Mouse (Mus musculus) kidney, postnatal 14 days (tissue): Measurements from ENCODE around the gene Fads1.
A peak's percentile ranks its signal among the peaks of the same experiment; 100 is the strongest.

Source experiments
- DNase-seq: peaks from one replicate; pipeline ENCODE4 v3.0.0; 2022; ENCODE audit warnings: mixed read lengths

The Fads1 gene

DNA sequence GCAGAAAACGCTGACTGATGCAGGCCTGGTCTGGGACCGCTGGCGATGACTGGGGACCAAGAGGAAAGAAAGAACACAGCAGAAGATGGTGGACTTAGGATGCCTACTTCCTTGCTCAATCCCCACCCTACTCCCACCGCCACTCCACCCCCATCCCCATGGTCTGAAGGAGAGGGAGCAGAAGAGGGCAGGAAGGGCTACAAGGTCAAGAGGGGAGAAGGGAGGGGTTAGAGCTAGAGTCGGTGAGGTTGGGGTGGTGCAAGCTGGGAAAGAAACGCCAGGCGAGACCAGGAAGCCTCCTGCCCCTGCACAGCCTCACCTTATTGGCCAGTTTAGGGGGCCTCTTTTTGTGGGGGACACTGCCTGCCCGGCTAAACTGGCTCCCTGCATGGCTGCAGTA is 33.4 kb downstream of the Fads1 start:
- no peak for DNase-seq

DNA sequence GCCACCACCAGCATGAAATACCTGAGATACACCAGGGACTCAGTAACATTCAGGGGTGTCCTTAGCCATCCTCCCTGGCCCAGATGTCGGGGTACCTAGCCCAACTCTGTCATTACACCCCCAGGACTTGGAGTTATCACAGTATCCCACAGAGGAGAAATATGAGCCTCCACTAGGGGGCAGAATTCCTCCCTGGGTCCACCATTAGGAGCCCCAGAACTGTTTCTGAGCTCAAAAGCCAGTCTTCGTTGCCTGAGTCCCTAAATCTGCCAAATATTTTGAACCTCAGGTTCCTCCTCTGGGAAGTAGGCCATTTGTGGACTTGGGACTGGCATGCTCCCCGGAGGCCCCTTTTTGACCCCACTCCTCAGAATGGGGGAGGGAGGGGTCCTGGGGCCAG is 36.4 kb downstream of the Fads1 start:
- peak; percentile 55 for DNase-seq

DNA sequence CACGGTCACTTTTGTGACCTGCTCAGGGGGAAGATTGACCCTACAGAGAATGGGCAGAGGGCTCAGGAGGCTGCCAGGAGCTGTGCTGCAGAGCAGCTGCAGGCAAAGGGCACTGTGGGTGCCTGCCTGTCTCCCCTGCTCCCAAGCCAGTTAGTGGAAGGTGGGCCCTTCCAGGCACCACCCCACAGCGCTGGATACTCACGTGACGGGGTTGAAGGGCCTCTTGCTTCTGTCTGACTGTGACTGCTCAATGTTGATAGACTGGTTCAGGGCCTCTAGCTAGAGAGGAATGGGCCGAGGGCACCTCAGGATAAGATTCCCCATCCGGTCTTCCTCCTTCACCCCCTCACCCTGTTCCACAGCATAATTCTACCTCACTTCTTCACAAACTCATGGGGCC is 36.9 kb downstream of the Fads1 start:
- no peak for DNase-seq

GRCm38 (mm10) chr19:10221585-10221984 is 38.9 kb downstream of the Fads1 start:
- no peak for DNase-seq

DNA sequence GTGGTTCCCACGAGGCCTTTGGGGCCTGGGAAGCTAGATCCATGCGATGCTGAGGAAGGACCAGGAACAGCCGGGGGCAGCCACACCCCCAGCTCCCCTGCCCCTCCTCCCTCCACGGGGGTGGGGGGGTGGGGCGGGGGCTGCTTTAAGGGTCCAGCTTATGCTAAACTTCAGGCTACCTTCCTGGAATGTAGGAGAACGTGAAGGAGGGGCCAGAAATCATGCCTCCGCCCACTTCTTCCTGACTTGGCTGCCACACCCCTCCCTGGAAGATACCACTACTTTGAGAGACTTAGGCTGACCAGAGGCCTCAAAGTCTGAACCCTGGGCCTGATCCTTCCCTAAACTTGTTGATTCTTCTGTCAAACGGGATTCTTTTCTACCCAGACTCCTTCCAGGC is 40.0 kb downstream of the Fads1 start:
- no peak for DNase-seq

DNA sequence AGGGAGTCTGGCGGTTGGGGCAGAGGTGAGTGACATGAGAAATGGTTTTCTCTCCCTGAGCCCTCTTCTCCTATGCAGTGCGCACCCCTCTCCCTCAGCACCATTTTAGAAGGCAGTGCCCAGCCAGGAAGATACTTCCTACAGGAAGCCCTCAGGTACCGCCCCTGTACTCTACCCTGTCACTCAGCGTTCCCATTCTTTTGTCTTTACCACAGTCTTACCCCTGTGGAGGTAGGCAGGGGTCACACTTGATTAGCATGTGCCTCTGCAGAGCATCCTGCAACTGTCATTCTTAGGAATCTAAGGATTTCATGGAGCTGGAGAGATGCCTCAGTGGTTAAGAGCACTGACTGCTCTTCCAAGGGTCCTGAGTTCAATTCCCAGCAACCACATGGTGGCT is 40.9 kb downstream of the Fads1 start:
- DNase-seq, result no peak

GRCm38 (mm10) chr19:10224637-10225453 is 42.2 kb downstream of the Fads1 start:
- no peak for DNase-seq

GRCm38 (mm10) chr19:10225767-10226166 is 43.1 kb downstream of the Fads1 start:
- DNase-seq, result peak; percentile 56

GRCm38 (mm10) chr19:10231016-10231415 is 48.3 kb downstream of the Fads1 start:
- peak; percentile 42 for DNase-seq

- no peak for DNase-seq
Observed at GRCm38 (mm10) chr19:10231871-10232270, 49.2 kb downstream of the Fads1 start.

DNA sequence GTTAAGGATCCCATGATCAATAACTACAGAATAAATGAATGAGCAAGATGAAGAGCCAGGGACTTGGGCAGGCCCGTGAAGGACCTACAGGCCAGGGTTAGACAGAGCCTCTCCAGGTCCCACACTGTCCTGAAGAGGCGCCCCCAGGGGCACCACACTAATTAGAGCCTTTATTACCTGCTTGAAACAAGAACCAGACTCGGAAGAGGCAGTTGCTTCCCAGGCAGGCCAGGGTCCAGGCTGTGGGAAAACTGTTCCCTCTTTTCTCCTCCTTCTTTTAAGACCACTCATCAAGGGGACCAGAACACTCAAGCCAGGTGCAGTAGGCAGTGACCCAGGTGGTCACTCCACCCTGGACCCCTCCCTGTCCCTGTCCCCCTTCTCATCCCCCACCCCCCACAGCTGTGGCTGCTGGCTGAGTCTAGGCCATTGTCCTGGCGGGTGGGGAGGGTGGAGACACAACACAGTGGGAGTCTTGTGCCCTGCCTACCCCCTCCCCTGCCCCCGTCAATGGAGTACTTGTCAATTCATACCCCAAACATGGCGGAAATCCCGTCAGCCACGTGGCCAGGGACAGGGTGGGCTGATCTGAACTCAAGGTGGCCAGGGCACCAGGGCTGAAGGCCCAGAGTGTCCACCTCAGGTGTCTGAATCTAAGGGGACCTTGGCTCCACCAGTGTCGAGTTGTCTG is 49.8 kb downstream of the Fads1 start:
- DNase-seq, result no peak

DNA sequence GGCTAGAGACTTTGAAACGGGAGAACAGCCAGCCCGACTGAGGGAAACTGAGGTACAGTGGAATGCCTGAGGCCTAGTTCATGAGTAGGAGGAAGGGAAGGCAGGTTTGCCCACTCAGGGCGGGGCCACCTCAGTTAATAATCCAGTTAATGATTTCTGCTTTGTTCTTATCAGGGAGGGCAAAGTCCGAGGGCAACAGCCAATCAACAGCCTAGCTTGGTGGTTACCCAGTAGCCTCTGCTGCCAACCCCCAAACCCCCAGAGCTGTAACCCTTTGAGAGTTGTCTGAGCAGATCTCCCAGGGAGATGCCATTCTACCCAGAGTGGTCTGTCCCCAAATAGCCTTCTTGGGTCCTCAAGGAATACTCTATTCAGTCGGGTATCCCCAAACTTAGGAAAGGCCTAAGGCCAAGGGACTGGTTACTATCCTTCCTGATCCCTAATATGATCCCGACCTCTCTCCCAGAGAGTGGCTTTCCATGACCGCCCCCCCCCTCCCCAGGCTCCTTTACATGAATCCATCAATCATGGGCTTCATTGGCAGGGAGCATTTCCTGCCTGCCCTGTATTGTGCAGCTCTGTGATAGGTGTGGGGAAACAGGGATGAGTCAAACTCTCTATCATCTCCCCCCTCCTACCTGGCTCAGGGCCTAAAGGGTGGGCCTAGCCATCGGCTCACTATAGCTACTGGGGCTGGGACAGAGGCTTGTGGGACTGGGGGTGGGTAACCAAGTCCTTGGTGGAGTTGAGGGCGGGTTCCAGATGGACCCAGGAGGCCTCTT is 53.3 kb downstream of the Fads1 start:
- peak; percentile 68 for DNase-seq

GRCm38 (mm10) chr19:10238477-10238876 is 55.8 kb downstream of the Fads1 start:
- DNase-seq, result no peak

- no peak for DNase-seq
Observed at GRCm38 (mm10) chr19:10239419-10239818, 56.7 kb downstream of the Fads1 start.

DNA sequence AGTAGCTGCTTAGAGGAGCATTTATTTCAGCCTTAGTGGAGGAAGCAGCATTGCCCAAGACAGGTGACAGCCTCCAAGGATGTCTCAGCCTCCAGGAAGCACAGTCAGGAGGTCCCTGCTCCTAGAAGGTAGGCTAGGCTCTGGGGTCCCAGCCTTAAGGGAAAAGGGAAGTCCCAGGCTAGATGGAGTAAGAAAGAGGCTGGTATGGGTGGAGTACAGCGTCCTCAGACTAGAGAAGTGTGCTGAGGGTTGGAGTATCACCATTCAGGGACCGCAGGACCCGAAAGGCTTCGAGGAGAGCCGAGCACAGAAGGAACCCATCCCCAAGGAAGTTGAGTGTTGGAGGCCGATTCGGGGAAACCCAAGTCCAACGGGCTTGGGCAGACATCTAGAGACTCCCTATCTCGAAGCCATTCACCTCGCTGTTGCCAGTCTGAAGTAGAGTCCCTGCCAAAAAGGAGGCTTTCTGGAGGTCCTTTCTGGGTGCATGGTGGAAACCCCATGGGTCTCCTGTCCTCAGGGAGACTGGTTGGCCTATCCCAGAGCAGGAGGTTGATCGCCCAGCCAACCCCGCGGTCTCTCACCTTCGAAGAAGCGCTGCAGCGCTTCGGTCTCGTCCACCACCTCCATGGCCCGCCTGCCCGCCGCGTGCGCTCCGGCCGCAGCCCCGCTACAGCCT is 57.4 kb downstream of the Fads1 start:
- DNase-seq, result no peak

DNA sequence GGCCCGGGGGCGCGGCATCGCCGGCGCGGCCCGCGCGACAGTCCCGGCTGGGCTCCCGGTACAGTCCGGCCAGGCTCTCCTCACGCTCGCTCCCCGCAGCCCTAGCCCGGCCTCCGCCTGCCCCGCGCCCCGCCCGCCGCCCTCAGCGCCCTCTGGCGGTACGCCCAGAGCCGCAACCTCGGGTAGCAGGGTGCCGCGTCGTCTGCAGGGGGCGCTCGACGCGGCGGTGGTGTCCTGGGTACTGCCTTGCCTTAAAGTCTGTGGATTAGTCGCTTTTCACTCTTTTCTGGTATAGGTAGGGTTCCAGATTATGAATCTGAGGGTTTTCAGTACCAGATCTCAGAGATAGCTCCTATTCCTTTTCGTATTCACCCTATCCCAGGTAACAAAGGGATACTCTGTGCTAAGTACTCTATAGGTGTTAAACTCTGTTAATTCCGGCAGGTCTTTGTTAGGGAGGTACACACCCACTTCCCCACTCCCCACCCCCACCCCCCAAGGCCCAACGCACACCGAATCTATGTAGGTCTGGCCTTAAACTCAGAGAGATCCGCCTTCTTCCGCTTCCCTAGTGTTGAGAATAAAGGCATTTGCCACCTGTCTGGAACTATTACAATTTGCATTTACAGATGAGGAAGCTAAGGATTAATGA is 58.1 kb downstream of the Fads1 start, which contains the start of gene Myrf:
Myrf (minus strand) TSS at position 95 of the 652 bp plus-strand sequence.
- DNase-seq, result peak; percentile 83

- DNase-seq, result no peak
Observed at GRCm38 (mm10) chr19:10242916-10243315, 60.2 kb downstream of the Fads1 start.

DNA sequence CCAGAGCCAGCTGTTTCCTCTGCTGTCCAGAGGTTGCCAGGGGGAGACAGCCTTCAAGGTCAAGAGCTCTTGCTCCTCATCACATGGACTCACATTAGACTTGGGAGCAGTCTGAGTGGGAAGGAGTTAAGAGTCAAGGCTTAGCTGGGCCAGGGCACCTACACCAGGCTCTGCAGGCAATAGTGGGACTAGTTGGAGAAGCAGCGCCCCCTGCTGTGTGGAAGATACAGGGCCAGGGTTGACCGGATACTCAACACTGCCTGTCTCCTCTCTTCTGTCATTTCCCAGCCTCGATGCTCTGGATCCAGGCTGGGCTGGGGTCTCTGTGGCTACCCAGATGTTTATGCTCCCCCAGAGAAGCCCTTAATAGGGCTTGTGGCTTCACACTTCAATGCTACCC is 61.5 kb downstream of the Fads1 start:
- DNase-seq, result peak; percentile 59
